Mouse (Mus musculus) fibroblast of lung, adult 2 months (primary cell): ENCODE measurements at regions not wholly inside any gene's neighbourhood (a gene's known extent, or its start where the extent isn't known, plus 50 kb on each side); places are given as distances from the start of the nearest gene placed in this dataset.

Experiments used
- DNase-seq: peaks from one replicate; pipeline ENCODE4 v3.0.0-alpha.2; 2011; ENCODE audit warnings: low read depth

DNA sequence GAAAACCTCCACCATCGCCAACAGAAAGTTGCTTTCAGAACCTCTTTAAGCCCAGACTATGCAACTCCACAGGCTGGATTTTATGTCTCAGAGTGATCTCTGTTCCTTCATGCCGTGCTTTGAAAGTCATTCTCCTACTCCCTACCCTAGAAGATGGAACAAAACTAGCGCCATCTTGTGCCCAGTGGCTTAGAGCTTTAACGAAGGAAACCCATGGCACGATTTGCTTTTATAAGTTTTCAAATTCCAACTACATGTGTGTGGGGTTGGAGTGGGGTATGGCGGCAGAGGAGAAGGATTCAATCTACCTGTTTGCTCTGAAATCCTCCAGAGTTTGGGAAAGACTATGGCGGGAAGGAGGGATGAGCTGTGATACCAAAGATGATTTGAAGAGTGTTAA, 118.7 kb upstream of the Tmem45b start:
- no peak for DNase-seq

GRCm38 (mm10) chr9:31578506-31579173, 114.4 kb upstream of the Tmem45b start:
- no peak for DNase-seq

GRCm38 (mm10) chr9:31577066-31577465, 112.8 kb upstream of the Tmem45b start:
- DNase-seq: no peak

GRCm38 (mm10) chr9:31567029-31567428, 102.8 kb upstream of the Tmem45b start:
- DNase-seq: no peak

DNA sequence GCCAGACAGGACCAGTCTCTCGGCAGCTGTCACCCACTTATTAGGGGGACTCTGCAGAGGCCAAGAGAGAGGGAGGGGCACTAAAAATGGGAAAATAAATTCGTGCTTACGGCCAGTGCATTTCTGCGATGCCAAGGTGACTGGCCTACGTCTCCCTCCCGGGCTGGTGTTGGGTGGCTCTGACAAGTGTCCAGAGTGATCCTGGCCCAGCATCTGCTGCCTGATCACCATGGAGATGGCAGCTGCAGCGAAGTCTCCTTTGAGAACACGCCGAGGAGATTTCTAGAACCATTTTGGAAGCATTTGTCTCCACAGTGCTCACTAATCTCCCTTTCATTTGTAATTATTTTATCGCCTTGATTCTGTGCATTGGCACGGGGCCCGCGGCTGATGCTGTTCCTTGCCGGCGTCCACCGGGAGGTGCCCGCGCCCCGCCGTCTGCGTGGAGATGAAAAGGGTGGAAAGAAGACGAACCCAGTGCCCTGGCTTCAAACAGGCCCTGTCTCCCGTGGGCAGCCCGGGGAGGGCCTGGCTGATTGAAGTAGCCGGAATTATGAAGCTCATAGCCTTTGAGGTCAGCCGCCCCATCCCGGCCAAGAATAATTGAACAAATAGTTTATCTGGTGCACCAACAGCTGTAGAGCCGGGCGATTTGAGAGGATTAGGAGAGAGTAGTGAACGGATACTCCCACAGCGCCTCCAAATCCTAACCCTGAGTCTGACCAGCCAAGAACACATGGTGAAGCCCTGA, 102.2 kb upstream of the Tmem45b start:
- no peak for DNase-seq

- DNase-seq: no peak
These were observed 100.9 kb upstream of the Tmem45b start for GRCm38 (mm10) chr9:31564996-31565773.

DNA sequence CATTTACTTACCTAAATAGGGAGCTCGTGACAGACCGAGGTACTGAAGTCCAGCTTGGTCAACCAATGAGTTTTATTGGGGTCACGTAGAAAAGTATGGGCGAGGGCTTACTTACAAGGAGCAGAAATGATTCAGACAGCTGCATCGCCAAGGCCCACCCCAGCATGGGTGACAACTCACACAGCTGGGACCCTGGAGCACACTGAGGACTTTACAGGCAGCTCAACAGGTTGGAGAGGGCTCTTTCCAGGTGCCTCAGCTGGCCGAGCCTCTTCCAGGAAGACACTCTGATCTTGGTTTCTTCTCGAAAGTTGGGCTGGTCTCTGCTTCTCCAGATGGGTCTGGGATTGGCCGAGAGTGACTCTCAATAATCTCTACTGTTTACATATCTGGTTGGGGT, 99.3 kb upstream of the Tmem45b start:
- DNase-seq: no peak

DNA sequence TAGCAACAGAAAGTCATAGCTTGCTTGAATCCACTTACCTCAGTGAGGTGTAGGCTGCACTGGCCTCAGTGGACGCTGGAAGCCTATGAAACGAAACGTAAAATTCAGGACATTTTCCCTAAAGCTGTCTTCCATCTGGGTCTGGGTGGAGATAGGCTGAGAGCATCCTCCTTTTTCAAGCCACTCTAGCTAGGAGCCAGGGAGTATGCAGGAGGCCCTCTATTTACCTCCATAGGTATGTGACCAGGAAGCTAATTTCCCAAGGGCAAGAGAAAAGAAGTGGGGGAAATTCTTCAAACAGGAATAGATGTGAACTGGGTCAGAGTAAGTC, 95.9 kb upstream of the Tmem45b start:
- DNase-seq: no peak

DNA sequence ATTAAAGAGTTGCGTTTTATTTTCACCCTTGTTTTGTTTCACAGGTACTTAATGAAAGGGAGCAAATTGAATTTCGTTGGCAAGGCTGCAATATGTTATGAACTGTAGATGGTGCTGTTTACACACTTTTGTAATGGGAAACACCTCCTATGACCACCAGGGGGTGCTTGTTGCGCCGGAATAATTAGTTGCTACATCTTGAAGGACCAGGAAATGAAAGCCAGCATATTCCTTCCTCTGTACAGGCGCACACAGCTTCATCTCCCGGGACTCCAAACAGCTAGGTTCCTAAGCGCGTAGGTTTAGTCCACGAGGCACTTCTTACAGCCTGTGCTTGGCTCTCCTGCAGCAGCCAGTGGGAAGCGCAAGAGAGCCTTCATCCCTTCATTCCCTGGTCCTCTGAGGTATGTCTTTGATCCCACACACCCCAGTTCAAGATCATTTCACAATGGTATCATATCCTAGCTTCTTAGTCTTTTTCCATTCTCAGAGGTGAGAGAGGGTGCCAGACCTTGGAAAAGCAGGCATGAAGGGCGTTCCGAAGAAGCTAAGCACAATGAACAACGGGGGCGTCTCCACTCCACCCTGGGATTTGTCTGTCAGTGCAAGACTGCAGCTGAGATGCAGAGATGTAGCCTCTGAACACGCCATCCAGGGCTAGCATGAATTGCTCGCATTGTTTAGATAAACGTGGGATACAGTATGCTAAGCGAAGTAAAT, 95.4 kb upstream of the Tmem45b start:
- DNase-seq: peak; percentile 47

DNA sequence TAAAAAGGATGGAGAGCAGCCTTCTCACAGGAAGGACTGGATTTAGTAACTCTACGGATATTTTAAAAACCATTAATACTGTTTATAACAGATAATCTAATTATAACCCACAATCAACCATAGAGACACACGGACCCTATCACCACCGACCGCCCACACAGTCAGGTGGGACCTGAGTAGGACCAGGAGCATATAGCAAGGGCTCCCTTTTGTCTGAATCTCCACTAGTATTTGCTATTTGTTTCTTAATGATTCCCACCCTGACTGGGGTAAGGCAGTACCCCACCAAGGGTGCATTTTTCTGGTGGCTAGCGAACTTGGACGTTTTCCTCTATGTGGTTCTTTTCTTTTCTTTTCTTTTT, 79.4 kb upstream of the Tmem45b start:
- DNase-seq: no peak

- peak; percentile 36 for DNase-seq
These were observed 78.8 kb upstream of the Tmem45b start for GRCm38 (mm10) chr9:31542909-31543690.

DNA sequence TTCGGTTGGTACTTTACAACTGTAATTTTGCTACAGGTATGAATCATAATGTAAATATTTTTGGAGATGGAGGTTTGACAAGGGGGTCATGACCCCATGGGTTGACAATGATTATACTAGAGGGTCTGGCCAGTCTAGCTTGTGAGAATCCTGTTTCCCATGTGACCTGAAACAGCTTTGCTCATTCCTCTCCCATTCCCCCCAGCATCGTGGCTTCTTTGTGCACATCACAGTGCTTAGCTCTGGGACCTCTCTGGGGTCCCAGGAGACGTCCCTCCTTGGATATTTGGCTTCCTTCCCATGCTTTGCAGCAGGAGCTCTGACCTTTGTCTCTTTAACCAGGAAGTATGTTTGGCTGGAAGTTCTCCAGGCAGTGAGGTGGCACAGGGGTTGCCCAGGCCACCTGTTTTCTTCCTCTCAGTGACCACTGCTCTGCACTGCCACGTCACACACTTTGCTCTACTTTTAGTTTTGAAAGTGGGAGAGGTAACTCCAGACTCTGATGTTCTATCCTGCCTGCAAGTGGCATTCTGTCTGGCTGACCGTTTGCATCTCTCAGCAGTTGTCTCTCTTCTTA, 77.4 kb upstream of the Tmem45b start:
- no peak for DNase-seq

GRCm38 (mm10) chr9:31538458-31539210, 74.4 kb upstream of the Tmem45b start:
- DNase-seq: no peak

GRCm38 (mm10) chr9:31529021-31529420, 64.8 kb upstream of the Tmem45b start:
- DNase-seq: no peak

DNA sequence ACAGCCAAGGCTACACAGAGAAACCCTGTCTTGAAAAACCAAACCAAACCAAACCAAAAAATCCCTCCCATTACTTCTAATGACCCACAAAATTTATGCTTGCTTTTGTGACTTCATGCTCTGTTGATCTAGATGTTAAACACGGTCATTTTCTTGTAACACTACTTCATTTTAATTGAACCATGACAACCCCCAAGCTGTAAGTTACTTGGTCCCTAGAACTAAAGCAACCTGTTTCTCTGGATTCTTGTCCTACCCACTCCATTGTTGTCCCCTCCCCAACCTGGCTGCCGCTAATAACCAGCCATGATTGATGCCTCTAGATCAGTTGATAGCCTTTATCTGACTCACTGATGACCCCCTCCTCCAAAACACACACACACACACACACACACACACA, 63.0 kb upstream of the Tmem45b start:
- no peak for DNase-seq
